Mouse (Mus musculus): ENCODE measurements around the gene Gm21188. TPM values are rescaled to one million over a fixed set of nuclear protein-coding genes. Genes with fewer than 3 reads are reported as not detected.
"Not testable (repeated sequence)": the region's sequence is repeated elsewhere in the genome, so short reads cannot be mapped to it uniquely, and the experiment has no call there.

Gene Gm21188
- polyA plus RNA-seq, 1 experiment from 2014 or later = not detected

GRCm38 (mm10) chr13:120025576-120025975 is 26.4 kb downstream of the Gm21188 start:
- H3K4me1 ChIP-seq (replicated peaks); H3K9ac ChIP-seq; H3K9me3 ChIP-seq (replicated peaks); H3K4me2 ChIP-seq; ATAC-seq (ENCODE audit: insufficient number of reproducible peaks, low FRiP score); H3K36me3 ChIP-seq; H3K27ac ChIP-seq (ENCODE audit: poor library complexity, severe bottlenecking); H3K4me3 ChIP-seq: not testable (repeated sequence)
- 10% methylated on average over 4 of the region's 4 CpGs for WGBS
- peaks cover 20% of the 10 kb centered on the region for H3K27me3 ChIP-seq (replicated peaks)

DNA sequence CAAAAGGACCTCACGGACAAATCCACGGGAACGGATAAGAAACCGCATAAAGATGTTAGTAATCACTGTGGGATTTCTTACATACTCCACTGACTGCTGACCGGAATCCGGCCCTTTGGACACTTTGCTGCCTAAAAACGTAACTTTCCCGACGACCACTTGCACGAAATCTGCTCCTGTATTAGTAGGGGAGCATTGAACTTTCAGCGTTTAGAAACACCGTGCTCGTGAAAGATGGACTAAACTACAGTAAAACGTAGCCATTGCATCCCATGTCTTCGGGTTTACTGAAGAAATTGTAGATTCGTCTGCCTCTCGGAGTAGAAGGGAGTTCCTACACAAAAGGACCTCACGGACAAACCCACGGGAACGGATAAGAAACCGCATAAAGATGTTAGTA is 27.0 kb downstream of the Gm21188 start:
- ATAC-seq (ENCODE audit: insufficient number of reproducible peaks, low FRiP score) = not testable (repeated sequence)
- H3K27me3 ChIP-seq (replicated peaks) = peaks cover 20% of the 10 kb centered on the region

GRCm38 (mm10) chr13:120024581-120024980 is 27.4 kb downstream of the Gm21188 start:
- H3K4me1 ChIP-seq (replicated peaks); H3K27ac ChIP-seq (ENCODE audit: poor library complexity, severe bottlenecking); H3K4me2 ChIP-seq; ATAC-seq (ENCODE audit: insufficient number of reproducible peaks, low FRiP score); H3K36me3 ChIP-seq; H3K9me3 ChIP-seq (replicated peaks); H3K4me3 ChIP-seq; H3K9ac ChIP-seq: not testable (repeated sequence)
- 12% methylated on average over 9 of the region's 9 CpGs for WGBS
- peaks cover 20% of the 10 kb centered on the region for H3K27me3 ChIP-seq (replicated peaks)

More for the DNA sequence above, 27.0 kb downstream of the Gm21188 start:
- not testable (repeated sequence) for H3K4me2 ChIP-seq; H3K27ac ChIP-seq (ENCODE audit: poor library complexity, severe bottlenecking); H3K36me3 ChIP-seq; H3K4me1 ChIP-seq (replicated peaks); H3K9ac ChIP-seq; H3K9me3 ChIP-seq (replicated peaks); H3K4me3 ChIP-seq
- 3% methylated on average over 21 of the region's 21 CpGs for WGBS

DNA sequence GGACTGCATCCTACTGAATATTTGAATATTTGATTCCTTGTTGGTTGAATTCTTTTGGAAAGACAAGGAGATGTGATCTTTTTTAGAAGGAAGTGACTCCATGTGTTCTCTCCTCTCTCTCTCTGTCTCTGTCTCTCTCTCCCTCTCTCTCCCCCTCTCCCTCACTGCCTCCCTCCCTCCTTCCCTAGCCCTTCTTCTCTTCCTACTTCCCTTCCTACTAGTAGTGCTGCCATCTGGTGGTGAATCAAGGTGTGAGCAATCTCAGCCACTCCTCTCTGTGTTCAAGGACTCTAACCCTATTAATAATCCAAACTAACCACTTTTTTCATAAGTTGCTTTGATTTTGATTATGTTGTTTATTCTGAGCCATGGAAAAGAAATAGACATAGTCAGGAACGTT is 30.5 kb downstream of the Gm21188 start:
- not testable (repeated sequence) for H3K27ac ChIP-seq (ENCODE audit: poor library complexity, severe bottlenecking); ATAC-seq (ENCODE audit: insufficient number of reproducible peaks, low FRiP score); H3K4me3 ChIP-seq; H3K9ac ChIP-seq; H3K9me3 ChIP-seq (replicated peaks); H3K36me3 ChIP-seq; H3K4me2 ChIP-seq; H3K4me1 ChIP-seq (replicated peaks)
- no CpG with 5 or more reads among the region's 1 CpGs for WGBS
- H3K27me3 ChIP-seq (replicated peaks) = peaks cover 20% of the 10 kb centered on the region

GRCm38 (mm10) chr13:120015348-120016007 is 36.5 kb downstream of the Gm21188 start:
- not testable (repeated sequence) for H3K27me3 ChIP-seq (replicated peaks); H3K27ac ChIP-seq (ENCODE audit: poor library complexity, severe bottlenecking); H3K9ac ChIP-seq; H3K4me2 ChIP-seq; H3K9me3 ChIP-seq (replicated peaks); ATAC-seq (ENCODE audit: insufficient number of reproducible peaks, low FRiP score); H3K4me3 ChIP-seq; H3K4me1 ChIP-seq (replicated peaks); H3K36me3 ChIP-seq
- 4% methylated on average over 8 of the region's 32 CpGs for WGBS

DNA sequence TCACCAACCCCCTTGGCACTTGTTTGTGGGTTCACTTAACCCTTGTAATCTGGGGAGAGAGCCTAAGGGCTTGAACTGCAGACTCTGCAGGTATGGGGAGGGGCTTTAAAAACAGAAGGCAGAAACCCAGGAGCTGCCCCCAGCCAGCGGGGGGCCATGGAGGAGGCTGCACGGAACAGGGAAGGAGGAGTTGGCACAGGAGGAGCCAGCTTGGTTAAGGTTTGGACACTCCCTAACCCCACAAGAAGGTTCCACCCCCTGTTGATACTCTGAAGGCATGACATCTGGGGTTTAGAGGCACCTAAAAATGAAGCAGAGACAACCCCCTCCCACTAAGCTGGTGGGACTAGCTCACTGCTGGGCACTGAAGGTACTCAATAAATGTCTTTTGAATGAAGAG is 38.0 kb downstream of the Gm21188 start:
- ATAC-seq (ENCODE audit: insufficient number of reproducible peaks, low FRiP score); H3K4me1 ChIP-seq (replicated peaks); H3K36me3 ChIP-seq; H3K27ac ChIP-seq (ENCODE audit: poor library complexity, severe bottlenecking); H3K27me3 ChIP-seq (replicated peaks); H3K9me3 ChIP-seq (replicated peaks); H3K4me2 ChIP-seq; H3K4me3 ChIP-seq; H3K9ac ChIP-seq: not testable (repeated sequence)
- no CpG with 5 or more reads among the region's 2 CpGs for WGBS

DNA sequence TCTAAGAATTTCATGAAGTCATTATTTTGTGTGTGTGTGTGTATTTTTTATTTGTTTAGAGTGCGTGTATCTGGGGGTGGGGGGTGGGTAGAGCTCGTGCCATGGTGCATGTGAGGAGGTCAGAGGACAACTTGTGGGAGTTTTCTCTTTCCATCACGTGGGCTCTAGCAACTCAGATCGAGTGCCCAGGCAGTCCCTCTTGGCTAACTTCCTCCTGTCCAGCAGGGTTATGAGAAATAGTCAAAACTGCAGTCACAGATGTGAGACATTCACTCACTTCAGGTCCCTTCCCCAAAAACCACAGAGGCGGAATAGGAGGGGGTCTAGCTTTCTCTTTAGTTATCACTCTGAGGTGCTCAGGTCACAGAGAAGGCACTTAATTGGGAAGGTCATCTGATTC is 38.5 kb downstream of the Gm21188 start:
- H3K4me3 ChIP-seq; H3K27ac ChIP-seq (ENCODE audit: poor library complexity, severe bottlenecking); H3K4me2 ChIP-seq; H3K4me1 ChIP-seq (replicated peaks); ATAC-seq (ENCODE audit: insufficient number of reproducible peaks, low FRiP score); H3K9me3 ChIP-seq (replicated peaks); H3K27me3 ChIP-seq (replicated peaks); H3K36me3 ChIP-seq; H3K9ac ChIP-seq: not testable (repeated sequence)
- no CpG with 5 or more reads among the region's 5 CpGs for WGBS

- not testable (repeated sequence) for H3K27ac ChIP-seq (ENCODE audit: poor library complexity, severe bottlenecking); ATAC-seq (ENCODE audit: insufficient number of reproducible peaks, low FRiP score); H3K4me1 ChIP-seq (replicated peaks); H3K36me3 ChIP-seq; H3K4me3 ChIP-seq; H3K27me3 ChIP-seq (replicated peaks); H3K4me2 ChIP-seq; H3K9ac ChIP-seq; H3K9me3 ChIP-seq (replicated peaks)
Observed at GRCm38 (mm10) chr13:120010068-120010467, 41.9 kb downstream of the Gm21188 start.

- not testable (repeated sequence) for H3K4me2 ChIP-seq; H3K36me3 ChIP-seq; H3K9me3 ChIP-seq (replicated peaks); ATAC-seq (ENCODE audit: insufficient number of reproducible peaks, low FRiP score); H3K9ac ChIP-seq; H3K27me3 ChIP-seq (replicated peaks); H3K4me3 ChIP-seq; H3K27ac ChIP-seq (ENCODE audit: poor library complexity, severe bottlenecking); H3K4me1 ChIP-seq (replicated peaks)
- WGBS = no CpG with 5 or more reads among the region's 4 CpGs
Observed at GRCm38 (mm10) chr13:119999215-119999614, 52.8 kb downstream of the Gm21188 start.

- WGBS = no CpG with 5 or more reads among the region's 22 CpGs
- not testable (repeated sequence) for H3K9me3 ChIP-seq (replicated peaks)
- peak; percentile 61; the same call in 1 of the 2 replicates for ATAC-seq (ENCODE audit: insufficient number of reproducible peaks, low FRiP score)
Observed at GRCm38 (mm10) chr13:119998442-119999086, 53.4 kb downstream of the Gm21188 start.

GRCm38 (mm10) chr13:119991917-119992496 is 60.0 kb downstream of the Gm21188 start:
- H3K4me1 ChIP-seq (replicated peaks); H3K27ac ChIP-seq (ENCODE audit: poor library complexity, severe bottlenecking); H3K4me2 ChIP-seq; H3K36me3 ChIP-seq; H3K4me3 ChIP-seq; ATAC-seq (ENCODE audit: insufficient number of reproducible peaks, low FRiP score); H3K9me3 ChIP-seq (replicated peaks); H3K27me3 ChIP-seq (replicated peaks); H3K9ac ChIP-seq: not testable (repeated sequence)
- WGBS = no CpG with 5 or more reads among the region's 10 CpGs

More at GRCm38 (mm10) chr13:119998442-119999086, 53.4 kb downstream of the Gm21188 start:
- H3K27me3 ChIP-seq (replicated peaks); H3K4me1 ChIP-seq (replicated peaks); H3K9ac ChIP-seq; H3K27ac ChIP-seq (ENCODE audit: poor library complexity, severe bottlenecking); H3K36me3 ChIP-seq; H3K4me3 ChIP-seq; H3K4me2 ChIP-seq: not testable (repeated sequence)

Data from heart, embryonic 12.5 days (tissue).